Mouse (Mus musculus) heart, postnatal 0 days (tissue): ENCODE measurements around the gene Tcf25.

Experiments used
- CTCF ChIP-seq: IDR thresholded peaks from 2 replicates; pipeline ENCODE4 v1.5.1; 2016; ENCODE audit warnings: antibody characterized with exemption, control low read depth, low read depth
- EP300 ChIP-seq: IDR thresholded peaks from 2 replicates; pipeline ENCODE4 v1.6.1; 2016; ENCODE audit warnings: antibody characterized with exemption, low read depth

DNA sequence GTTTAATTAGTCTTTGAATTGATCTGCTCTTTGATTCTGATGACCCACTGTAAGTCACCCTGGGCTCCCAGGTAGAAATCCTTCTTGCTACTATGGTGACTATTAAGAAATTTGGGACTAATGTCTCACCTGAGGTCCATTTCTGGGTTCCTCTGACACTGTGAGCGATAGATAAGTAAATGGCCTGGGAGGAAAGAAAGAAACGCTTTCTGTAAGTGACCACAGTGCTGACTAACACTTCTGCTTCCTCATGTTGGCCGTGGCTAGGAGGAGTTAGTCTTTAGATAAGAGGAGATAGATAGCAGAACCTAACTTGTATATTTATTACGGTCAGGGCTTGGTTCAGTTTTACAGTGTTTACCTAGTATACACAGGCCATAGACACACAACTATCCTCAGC, 44.2 kb upstream of the Tcf25 start:
- no peak for TF ChIP-seq CTCF
- no peak for TF ChIP-seq EP300
